Mouse (Mus musculus): ENCODE data around the gene Zc3h12c. TPM values are rescaled to one million over a fixed set of nuclear protein-coding genes. Genes with fewer than 3 reads are reported as not detected.
"Not testable (repeated sequence)": the region's sequence is repeated elsewhere in the genome, so short reads cannot be mapped to it uniquely, and the experiment has no call there.

Gene Zc3h12c
- polyA plus RNA-seq, 1 experiment: 2.1 TPM

DNA sequence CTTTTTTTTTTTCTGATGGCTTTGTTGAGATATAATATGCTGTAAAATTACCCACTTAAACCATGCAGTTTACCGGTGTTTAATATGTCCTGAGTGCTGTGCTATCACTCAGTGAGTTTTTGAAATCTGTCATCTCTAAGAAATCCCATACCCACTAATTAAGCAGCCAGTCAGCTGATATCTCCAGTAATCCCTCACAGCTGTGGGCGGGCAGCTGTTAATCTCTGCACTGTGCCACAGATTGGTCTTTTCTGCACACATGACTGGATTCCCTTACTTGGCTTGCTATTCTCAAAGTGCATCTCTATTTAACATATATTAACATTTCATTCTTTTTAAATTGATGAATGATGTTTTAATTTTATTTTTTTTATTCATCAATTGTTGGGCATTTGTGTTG lies 92.3 kb downstream of the Zc3h12c start:
- H3K4me3 ChIP-seq (replicated peaks; ENCODE audit: control insufficient read depth, low read depth, low read length): no peak overlapping the region
- H3K27ac ChIP-seq (ENCODE audit: control insufficient read depth, insufficient read depth, low read depth, low read length, poor library complexity): no peak overlapping the region
- H3K4me1 ChIP-seq (ENCODE audit: control insufficient read depth, insufficient read depth, low read length): no peaks in the 10 kb centered on the region
- 77% methylated on average over 2 of the region's 2 CpGs for WGBS
- TF ChIP-seq POLR2A (IDR thresholded peaks at IDR 0.05; ENCODE audit: borderline replicate concordance, control insufficient read depth, low read depth, low read length) (no peak), CTCF (IDR thresholded peaks at IDR 0.05; ENCODE audit: control insufficient read depth, insufficient read depth, low read length) (no peak)

DNA sequence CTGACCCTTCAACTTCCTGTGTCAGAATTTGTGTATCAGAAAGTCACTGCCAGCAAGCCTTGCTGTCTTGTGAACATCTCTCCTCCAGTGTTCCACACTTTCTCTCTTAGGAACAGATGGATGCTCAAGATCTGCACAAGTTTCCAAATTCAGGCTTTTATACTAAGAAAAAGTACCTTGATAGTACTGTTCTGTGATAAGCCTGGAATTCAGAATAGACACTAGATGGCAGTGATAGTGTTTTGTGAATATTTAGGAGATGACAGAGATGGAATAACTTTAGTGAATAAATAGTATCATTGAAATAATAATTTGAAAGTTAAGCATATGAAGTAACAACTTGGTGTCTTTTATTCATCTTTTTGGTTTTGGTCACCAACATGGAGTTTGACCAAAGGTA lies 96.2 kb downstream of the Zc3h12c start:
- TF ChIP-seq CTCF (IDR thresholded peaks at IDR 0.05; ENCODE audit: control insufficient read depth, insufficient read depth, low read length) (no peak), POLR2A (IDR thresholded peaks at IDR 0.05; ENCODE audit: borderline replicate concordance, control insufficient read depth, low read depth, low read length) (no peak)
- H3K4me1 ChIP-seq (ENCODE audit: control insufficient read depth, insufficient read depth, low read length): no peaks in the 10 kb centered on the region
- no peak overlapping the region for H3K27ac ChIP-seq (ENCODE audit: control insufficient read depth, insufficient read depth, low read depth, low read length, poor library complexity)
- H3K4me3 ChIP-seq (replicated peaks; ENCODE audit: control insufficient read depth, low read depth, low read length): no peak overlapping the region

DNA sequence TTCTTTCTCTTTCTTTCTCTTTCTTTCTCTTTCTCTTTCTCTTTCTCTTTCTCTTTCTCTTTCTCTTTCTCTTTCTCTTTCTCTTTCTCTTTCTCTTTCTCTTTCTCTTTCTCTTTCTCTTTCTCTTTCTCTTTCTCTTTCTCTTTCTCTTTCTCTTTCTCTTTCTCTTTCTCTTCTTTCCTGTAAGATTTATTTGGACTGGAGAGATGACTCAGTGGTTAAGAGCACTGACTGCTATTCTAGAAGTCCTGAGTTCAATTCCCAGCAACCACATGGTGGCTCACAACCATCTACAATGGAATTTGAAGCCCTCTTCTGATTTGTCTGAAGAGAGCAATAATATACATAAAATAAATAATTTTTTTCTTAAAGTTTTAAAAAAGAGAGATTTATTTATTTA lies 97.0 kb downstream of the Zc3h12c start:
- H3K4me1 ChIP-seq (ENCODE audit: control insufficient read depth, insufficient read depth, low read length): not testable (repeated sequence)

DNA sequence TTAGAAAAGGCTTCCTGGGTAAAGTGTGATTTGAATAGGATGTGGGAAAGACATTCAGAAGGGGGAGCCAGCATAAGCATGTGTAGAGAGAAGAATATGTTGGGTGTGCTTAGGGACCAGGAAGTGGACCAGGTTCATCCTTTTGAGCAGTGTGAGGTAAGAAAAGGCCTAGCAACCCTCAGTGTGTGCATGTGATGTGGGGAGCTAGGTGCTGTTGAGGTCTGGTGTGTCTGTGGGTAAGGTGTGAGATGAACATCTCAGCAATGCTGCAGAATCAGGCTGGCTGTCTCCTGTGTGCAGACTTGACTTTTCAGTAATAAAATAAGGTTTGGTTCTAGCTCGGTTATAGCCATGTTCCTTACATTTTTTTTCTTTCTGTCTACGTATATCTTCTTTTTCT lies 98.3 kb downstream of the Zc3h12c start:
- WGBS: 77% methylated on average over 2 of the region's 2 CpGs
- H3K27ac ChIP-seq (ENCODE audit: control insufficient read depth, insufficient read depth, low read depth, low read length, poor library complexity): no peak overlapping the region
- H3K4me3 ChIP-seq (replicated peaks; ENCODE audit: control insufficient read depth, low read depth, low read length): no peak overlapping the region
- H3K4me1 ChIP-seq (ENCODE audit: control insufficient read depth, insufficient read depth, low read length): no peaks in the 10 kb centered on the region
- TF ChIP-seq CTCF (IDR thresholded peaks at IDR 0.05; ENCODE audit: control insufficient read depth, insufficient read depth, low read length): no peak
- no peak for TF ChIP-seq POLR2A (IDR thresholded peaks at IDR 0.05; ENCODE audit: borderline replicate concordance, control insufficient read depth, low read depth, low read length)

More for the DNA sequence above, 97.0 kb downstream of the Zc3h12c start:
- H3K27ac ChIP-seq (ENCODE audit: control insufficient read depth, insufficient read depth, low read depth, low read length, poor library complexity); H3K4me3 ChIP-seq (replicated peaks; ENCODE audit: control insufficient read depth, low read depth, low read length): not testable (repeated sequence)

Other genes with a start within 250 kb of the Zc3h12c start
- gene Fdx1, start 205.0 kb downstream of the Zc3h12c start, polyA plus RNA-seq (2011; ENCODE audit: insufficient read depth, insufficient read length, low replicate concordance, missing spikeins): 3.4 and 6.2 TPM in 2 replicates
- gene Rdx, start 121.4 kb downstream of the Zc3h12c start, polyA plus RNA-seq (2011; ENCODE audit: insufficient read depth, insufficient read length, low replicate concordance, missing spikeins): 30.5 and 35.0 TPM in 2 replicates